Mouse (Mus musculus): ENCODE results near the gene Jmjd1c. TPM values are rescaled to one million over a fixed set of nuclear protein-coding genes. Genes with fewer than 3 reads are reported as not detected.

Jmjd1c gene
- total RNA-seq, 1 experiment: 93.0 TPM

DNA sequence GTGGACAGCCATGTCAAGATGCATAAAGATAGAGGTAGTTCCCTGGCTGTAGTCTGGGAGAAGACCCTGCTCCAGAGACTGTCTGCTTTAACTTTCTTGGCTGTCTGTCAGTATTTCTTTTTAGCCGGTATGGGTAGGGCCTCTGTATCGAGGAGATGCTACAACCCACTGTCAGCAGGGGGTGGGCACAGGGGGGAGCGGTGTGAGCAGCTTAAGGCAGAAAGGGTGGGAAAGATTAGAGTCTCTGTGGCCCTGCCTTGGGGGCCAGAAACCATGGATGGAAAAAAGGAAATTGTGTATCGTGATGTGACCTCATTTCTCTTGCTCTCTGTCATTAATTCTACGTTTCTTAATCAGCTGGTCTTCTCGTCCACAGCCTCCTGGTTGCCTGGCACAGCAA lies 10.5 kb downstream of the Jmjd1c start:
- Histone ChIP-seq H3K9me3 (ENCODE audit: control insufficient read depth, insufficient read depth, low read depth, low read length) (no peaks in the 10 kb centered on the region), H3K9ac (ENCODE audit: insufficient read depth, low read depth, low read length, poor library complexity, severe bottlenecking) (peak overlapping the region; percentile 59), H3K4me1 (ENCODE audit: control insufficient read depth in 2 of 2, insufficient read depth in 2 of 2, low read length in 2 of 2, poor library complexity in 1 of 2) (peaks cover 21 to 63% of the 10 kb centered on the region in 2 experiments), H3K4me3 (ENCODE audit: insufficient read depth in 1 of 2, low read depth in 1 of 2, low read length in 2 of 2, poor library complexity in 1 of 2, severe bottlenecking in 1 of 2) (peak overlapping the region in 1 of 2 experiments; percentile 22; a peak in 1 of 4 replicates), H3K36me3 (ENCODE audit: control insufficient read depth, insufficient read depth, low read length, poor library complexity, severe bottlenecking) (peaks cover 29% of the 10 kb centered on the region; the same call in 1 of the 2 replicates), H3K27ac (ENCODE audit: insufficient read depth, low read depth, low read length, poor library complexity, severe bottlenecking) (peak overlapping the region; percentile 82)
- in situ Hi-C loops (cut with MboI; ENCODE audit: low sequenced_read_pairs in 2 of 2, unreplicated experiment in 2 of 2): no loop called here
- no peak for DNase-seq (ENCODE audit: low read depth, low spot score)
- TF ChIP-seq HCFC1 (IDR thresholded peaks at IDR 0.05; ENCODE audit: borderline replicate concordance, insufficient read depth, low read length): no peak
- no peak for TF ChIP-seq CHD2 (IDR thresholded peaks at IDR 0.05; ENCODE audit: low read depth, low read length)
- TF ChIP-seq ZC3H11A (IDR thresholded peaks at IDR 0.05; ENCODE audit: borderline replicate concordance, low read depth, low read length): no peak
- no peak for TF ChIP-seq MAFK (IDR thresholded peaks at IDR 0.05; ENCODE audit: insufficient read depth, low read depth, low read length)
- no peak for TF ChIP-seq ZNF384 (IDR thresholded peaks at IDR 0.05; ENCODE audit: low read depth, low read length)

DNA sequence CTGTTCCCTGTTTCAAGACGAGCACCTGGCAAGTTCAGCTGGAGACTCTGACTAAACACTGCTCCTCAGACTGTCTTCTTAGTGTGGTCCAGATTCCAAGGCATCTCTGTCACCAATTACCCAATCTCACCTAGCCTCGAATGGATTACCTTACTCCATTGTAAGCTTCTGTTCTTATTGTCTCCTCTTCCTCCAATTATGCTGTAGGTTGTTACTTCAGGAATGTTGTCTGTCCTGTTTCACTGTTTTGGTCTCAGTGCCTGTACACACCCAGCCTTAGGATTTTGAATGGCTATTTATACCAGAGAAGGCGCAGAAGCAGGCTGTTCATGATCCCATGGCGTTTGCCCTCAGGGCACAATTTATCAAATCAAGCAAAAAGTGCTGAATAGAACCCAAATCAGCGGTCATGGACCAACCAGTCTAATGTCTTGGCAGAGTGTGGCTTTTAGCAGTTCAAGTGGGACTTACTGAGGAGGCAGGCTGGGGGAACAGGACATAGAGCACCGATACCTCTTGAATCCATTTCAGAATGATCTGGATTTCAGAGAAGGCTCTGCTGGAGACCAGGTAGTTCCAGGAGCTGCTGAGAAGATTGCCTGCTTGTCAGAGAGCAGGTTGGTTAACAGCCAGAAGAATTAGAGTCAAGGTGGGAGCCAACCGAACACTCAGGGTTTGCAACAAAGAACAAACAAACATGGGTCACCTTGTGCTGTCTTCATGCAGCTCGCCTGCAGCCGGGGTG lies 11.3 kb downstream of the Jmjd1c start:
- peak overlapping the region; percentile 82 for H3K27ac ChIP-seq (ENCODE audit: insufficient read depth, low read depth, low read length, poor library complexity, severe bottlenecking)
- H3K36me3 ChIP-seq (ENCODE audit: control insufficient read depth, insufficient read depth, low read length, poor library complexity, severe bottlenecking): peaks cover 30% of the 10 kb centered on the region; the same call in 1 of the 2 replicates
- in situ Hi-C loops (cut with MboI; ENCODE audit: low sequenced_read_pairs in 2 of 2, unreplicated experiment in 2 of 2): no loop called here
- no peaks in the 10 kb centered on the region for H3K9me3 ChIP-seq (ENCODE audit: control insufficient read depth, insufficient read depth, low read depth, low read length)
- peaks cover 17 to 67% of the 10 kb centered on the region in 2 experiments for H3K4me1 ChIP-seq (ENCODE audit: control insufficient read depth in 2 of 2, insufficient read depth in 2 of 2, low read length in 2 of 2, poor library complexity in 1 of 2)
- TF ChIP-seq MAFK (IDR thresholded peaks at IDR 0.05; ENCODE audit: insufficient read depth, low read depth, low read length) (no peak), CHD2 (IDR thresholded peaks at IDR 0.05; ENCODE audit: low read depth, low read length) (peak; percentile 56; the same call in 1 of the 2 replicates)
- peak overlapping the region in 1 of 2 experiments; percentile 24; a peak in 2 of 4 replicates for H3K4me3 ChIP-seq (ENCODE audit: insufficient read depth in 1 of 2, low read depth in 1 of 2, low read length in 2 of 2, poor library complexity in 1 of 2, severe bottlenecking in 1 of 2)
- DNase-seq (ENCODE audit: low read depth, low spot score): no peak
- peak overlapping the region; percentile 59 for H3K9ac ChIP-seq (ENCODE audit: insufficient read depth, low read depth, low read length, poor library complexity, severe bottlenecking)

DNA sequence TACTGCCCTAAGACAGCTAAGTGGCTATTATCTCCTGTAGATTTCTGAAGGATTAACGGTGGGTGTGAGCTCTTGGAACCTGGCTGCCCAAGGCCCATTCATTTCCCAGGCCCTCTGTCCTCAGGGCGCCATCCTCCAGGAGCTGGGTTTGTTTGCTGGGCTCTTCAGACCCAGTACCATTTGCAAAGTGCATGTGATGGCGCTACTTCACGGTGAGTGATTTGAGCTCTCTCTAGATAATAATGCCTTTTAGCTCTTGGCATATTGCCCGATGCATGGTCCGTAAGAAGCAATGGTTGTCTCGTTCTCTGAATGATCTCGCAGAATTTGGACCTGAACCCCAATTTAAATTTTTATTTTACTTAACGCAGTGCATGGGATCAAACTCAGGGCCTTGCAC lies 12.2 kb downstream of the Jmjd1c start:
- H3K9me3 ChIP-seq (ENCODE audit: control insufficient read depth, insufficient read depth, low read depth, low read length): no peaks in the 10 kb centered on the region
- H3K4me1 ChIP-seq (ENCODE audit: control insufficient read depth in 2 of 2, insufficient read depth in 2 of 2, low read length in 2 of 2, poor library complexity in 1 of 2): peaks cover 17 to 60% of the 10 kb centered on the region in 2 experiments
- no peak overlapping the region for H3K9ac ChIP-seq (ENCODE audit: insufficient read depth, low read depth, low read length, poor library complexity, severe bottlenecking)
- TF ChIP-seq MAFK (IDR thresholded peaks at IDR 0.05; ENCODE audit: insufficient read depth, low read depth, low read length) (no peak), HCFC1 (IDR thresholded peaks at IDR 0.05; ENCODE audit: borderline replicate concordance, insufficient read depth, low read length) (no peak), CHD2 (IDR thresholded peaks at IDR 0.05; ENCODE audit: low read depth, low read length) (no peak), ZC3H11A (IDR thresholded peaks at IDR 0.05; ENCODE audit: borderline replicate concordance, low read depth, low read length) (no peak), ZNF384 (IDR thresholded peaks at IDR 0.05; ENCODE audit: low read depth, low read length) (no peak)
- DNase-seq (ENCODE audit: low read depth, low spot score): no peak
- no peak overlapping the region for H3K4me3 ChIP-seq (ENCODE audit: insufficient read depth in 1 of 2, low read depth in 1 of 2, low read length in 2 of 2, poor library complexity in 1 of 2, severe bottlenecking in 1 of 2)
- H3K27ac ChIP-seq (ENCODE audit: insufficient read depth, low read depth, low read length, poor library complexity, severe bottlenecking): no peak overlapping the region
- peaks cover 28% of the 10 kb centered on the region; the same call in 1 of the 2 replicates for H3K36me3 ChIP-seq (ENCODE audit: control insufficient read depth, insufficient read depth, low read length, poor library complexity, severe bottlenecking)
- in situ Hi-C loops (cut with MboI; ENCODE audit: low sequenced_read_pairs in 2 of 2, unreplicated experiment in 2 of 2): no loop called here

- in situ Hi-C loops (cut with MboI; ENCODE audit: low sequenced_read_pairs in 2 of 2, unreplicated experiment in 2 of 2): no loop called here
- no peak for DNase-seq (ENCODE audit: low read depth, low spot score)
- peaks cover 18 to 52% of the 10 kb centered on the region in 2 experiments for H3K4me1 ChIP-seq (ENCODE audit: control insufficient read depth in 2 of 2, insufficient read depth in 2 of 2, low read length in 2 of 2, poor library complexity in 1 of 2)
These were observed 13.7 kb downstream of the Jmjd1c start for GRCm38 (mm10) chr10:67109635-67110034.

More at GRCm38 (mm10) chr10:67109635-67110034, 13.7 kb downstream of the Jmjd1c start:
- Histone ChIP-seq H3K36me3 (ENCODE audit: control insufficient read depth, insufficient read depth, low read length, poor library complexity, severe bottlenecking) (peaks cover 24% of the 10 kb centered on the region; the same call in 1 of the 2 replicates), H3K27ac (ENCODE audit: insufficient read depth, low read depth, low read length, poor library complexity, severe bottlenecking) (no peak overlapping the region), H3K9me3 (ENCODE audit: control insufficient read depth, insufficient read depth, low read depth, low read length) (no peaks in the 10 kb centered on the region), H3K4me3 (ENCODE audit: insufficient read depth in 1 of 2, low read depth in 1 of 2, low read length in 2 of 2, poor library complexity in 1 of 2, severe bottlenecking in 1 of 2) (no peak overlapping the region), H3K9ac (ENCODE audit: insufficient read depth, low read depth, low read length, poor library complexity, severe bottlenecking) (no peak overlapping the region)
- TF ChIP-seq CHD2 (IDR thresholded peaks at IDR 0.05; ENCODE audit: low read depth, low read length) (no peak), ZNF384 (IDR thresholded peaks at IDR 0.05; ENCODE audit: low read depth, low read length) (no peak), ZC3H11A (IDR thresholded peaks at IDR 0.05; ENCODE audit: borderline replicate concordance, low read depth, low read length) (no peak), MAFK (IDR thresholded peaks at IDR 0.05; ENCODE audit: insufficient read depth, low read depth, low read length) (no peak), HCFC1 (IDR thresholded peaks at IDR 0.05; ENCODE audit: borderline replicate concordance, insufficient read depth, low read length) (no peak)
